Mouse (Mus musculus): ENCODE measurements around the gene Ptpn7. TPM values are rescaled to one million over a fixed set of nuclear protein-coding genes. Genes with fewer than 3 reads are reported as not detected.

Ptpn7 gene
- total RNA-seq (2014; rRNA removed): 0.05 and 0.24 TPM in 2 replicates
- 0.05 and 0.15 TPM in 2 replicates for polyA plus RNA-seq (2015; fragmentation: Nextera tagmentation; extraction: Ambion mirVana)

GRCm38 (mm10) chr1:135132473-135132872, at the start of gene Ptpn7:
Ptpn7 (plus strand) TSS chr1:135132700.
- Histone ChIP-seq H3K4me1 (ENCODE audit: insufficient read depth, low read length) (no peaks in the 10 kb centered on the region), H3K9ac (replicated peaks; ENCODE audit: low read length, poor library complexity, severe bottlenecking) (no peak within 1 kb of the TSS), H3K4me2 (ENCODE audit: low read depth, low read length, poor library complexity, severe bottlenecking) (no peak within 1 kb of the TSS), H3K27me3 (ENCODE audit: insufficient read depth, low read length) (no peaks in the 10 kb centered on the region), H3K36me3 (ENCODE audit: insufficient read depth, low read length) (no peaks in the 10 kb centered on the region), H3K4me3 (ENCODE audit: low read depth, low read length) (no peak within 1 kb of the TSS), H3K9me3 (ENCODE audit: low read length) (no peaks in the 10 kb centered on the region), H3K27ac (ENCODE audit: low read depth, low read length) (no peak within 1 kb of the TSS)
- WGBS: 43% methylated on average over 10 of the region's 10 CpGs
- DNase-seq (ENCODE audit: low spot score) (peak; percentile 52), ATAC-seq (ENCODE audit: low FRiP score) (peak; percentile 62; the same call in 1 of the 2 replicates)
- TF ChIP-seq CTCF (IDR thresholded peaks at IDR 0.05): peak; percentile 75

- H3K4me1 ChIP-seq (ENCODE audit: insufficient read depth, low read length): no peaks in the 10 kb centered on the region
- H3K36me3 ChIP-seq (ENCODE audit: insufficient read depth, low read length): no peaks in the 10 kb centered on the region
- no peak overlapping the region for H3K4me3 ChIP-seq (ENCODE audit: low read depth, low read length)
- WGBS: 47% methylated on average over 9 of the region's 9 CpGs
- no peak overlapping the region for H3K9ac ChIP-seq (replicated peaks; ENCODE audit: low read length, poor library complexity, severe bottlenecking)
- ATAC-seq (ENCODE audit: low FRiP score) (no peak), DNase-seq (ENCODE audit: low spot score) (no peak)
- H3K27me3 ChIP-seq (ENCODE audit: insufficient read depth, low read length): 0 out of 2 replicates have a peak, but pooled peaks cover 11% of the 10 kb centered on the region
- H3K27ac ChIP-seq (ENCODE audit: low read depth, low read length): no peak overlapping the region
- H3K9me3 ChIP-seq (ENCODE audit: low read length): no peaks in the 10 kb centered on the region
- no peak overlapping the region for H3K4me2 ChIP-seq (ENCODE audit: low read depth, low read length, poor library complexity, severe bottlenecking)
- no peak for TF ChIP-seq CTCF (IDR thresholded peaks at IDR 0.05)
These were observed 49.0 kb upstream of the Ptpn7 start for GRCm38 (mm10) chr1:135083465-135083864.

GRCm38 (mm10) chr1:135085296-135085871, 47.1 kb upstream of the Ptpn7 start:
- TF ChIP-seq CTCF (IDR thresholded peaks at IDR 0.05): no peak
- H3K4me3 ChIP-seq (ENCODE audit: low read depth, low read length): no peak overlapping the region

GRCm38 (mm10) chr1:135086015-135086414, 46.5 kb upstream of the Ptpn7 start:
- WGBS: 41% methylated on average over 7 of the region's 7 CpGs
- Histone ChIP-seq H3K4me2 (ENCODE audit: low read depth, low read length, poor library complexity, severe bottlenecking) (no peak overlapping the region), H3K36me3 (ENCODE audit: insufficient read depth, low read length) (no peaks in the 10 kb centered on the region), H3K27me3 (ENCODE audit: insufficient read depth, low read length) (0 out of 2 replicates have a peak, but pooled peaks cover 11% of the 10 kb centered on the region), H3K4me3 (ENCODE audit: low read depth, low read length) (no peak overlapping the region), H3K27ac (ENCODE audit: low read depth, low read length) (no peak overlapping the region), H3K9me3 (ENCODE audit: low read length) (no peaks in the 10 kb centered on the region), H3K9ac (replicated peaks; ENCODE audit: low read length, poor library complexity, severe bottlenecking) (no peak overlapping the region), H3K4me1 (ENCODE audit: insufficient read depth, low read length) (no peaks in the 10 kb centered on the region)
- DNase-seq (ENCODE audit: low spot score) (no peak), ATAC-seq (ENCODE audit: low FRiP score) (no peak)
- TF ChIP-seq CTCF (IDR thresholded peaks at IDR 0.05): no peak

More at GRCm38 (mm10) chr1:135085296-135085871, 47.1 kb upstream of the Ptpn7 start:
- no peak overlapping the region for H3K9ac ChIP-seq (replicated peaks; ENCODE audit: low read length, poor library complexity, severe bottlenecking)
- 0 out of 2 replicates have a peak, but pooled peaks cover 11% of the 10 kb centered on the region for H3K27me3 ChIP-seq (ENCODE audit: insufficient read depth, low read length)
- H3K36me3 ChIP-seq (ENCODE audit: insufficient read depth, low read length): no peaks in the 10 kb centered on the region
- no peak for ATAC-seq (ENCODE audit: low FRiP score)
- WGBS: 16% methylated on average over 26 of the region's 28 CpGs
- H3K27ac ChIP-seq (ENCODE audit: low read depth, low read length): no peak overlapping the region
- peak overlapping the region; percentile 28 for H3K4me2 ChIP-seq (ENCODE audit: low read depth, low read length, poor library complexity, severe bottlenecking)
- H3K9me3 ChIP-seq (ENCODE audit: low read length): no peaks in the 10 kb centered on the region
- H3K4me1 ChIP-seq (ENCODE audit: insufficient read depth, low read length): no peaks in the 10 kb centered on the region
- no peak for DNase-seq (ENCODE audit: low spot score)

GRCm38 (mm10) chr1:135087414-135087813, 45.1 kb upstream of the Ptpn7 start:
- ATAC-seq (ENCODE audit: low FRiP score) (no peak), DNase-seq (ENCODE audit: low spot score) (no peak)
- 0 out of 2 replicates have a peak, but pooled peaks cover 11% of the 10 kb centered on the region for H3K27me3 ChIP-seq (ENCODE audit: insufficient read depth, low read length)
- WGBS: 59% methylated on average over 1 of the region's 1 CpGs
- no peaks in the 10 kb centered on the region for H3K9me3 ChIP-seq (ENCODE audit: low read length)
- no peak overlapping the region for H3K4me2 ChIP-seq (ENCODE audit: low read depth, low read length, poor library complexity, severe bottlenecking)
- TF ChIP-seq CTCF (IDR thresholded peaks at IDR 0.05): no peak
- no peaks in the 10 kb centered on the region for H3K36me3 ChIP-seq (ENCODE audit: insufficient read depth, low read length)
- no peak overlapping the region for H3K9ac ChIP-seq (replicated peaks; ENCODE audit: low read length, poor library complexity, severe bottlenecking)
- no peaks in the 10 kb centered on the region for H3K4me1 ChIP-seq (ENCODE audit: insufficient read depth, low read length)
- no peak overlapping the region for H3K4me3 ChIP-seq (ENCODE audit: low read depth, low read length)
- no peak overlapping the region for H3K27ac ChIP-seq (ENCODE audit: low read depth, low read length)

GRCm38 (mm10) chr1:135089626-135090025, 42.9 kb upstream of the Ptpn7 start:
- no peak for ATAC-seq (ENCODE audit: low FRiP score)
- WGBS: 84% methylated on average over 10 of the region's 10 CpGs
- no peak for TF ChIP-seq CTCF (IDR thresholded peaks at IDR 0.05)

More at GRCm38 (mm10) chr1:135089626-135090025, 42.9 kb upstream of the Ptpn7 start:
- Histone ChIP-seq H3K4me3 (ENCODE audit: low read depth, low read length) (no peak overlapping the region), H3K9ac (replicated peaks; ENCODE audit: low read length, poor library complexity, severe bottlenecking) (no peak overlapping the region), H3K27me3 (ENCODE audit: insufficient read depth, low read length) (0 out of 2 replicates have a peak, but pooled peaks cover 11% of the 10 kb centered on the region), H3K4me2 (ENCODE audit: low read depth, low read length, poor library complexity, severe bottlenecking) (no peak overlapping the region), H3K4me1 (ENCODE audit: insufficient read depth, low read length) (no peaks in the 10 kb centered on the region), H3K27ac (ENCODE audit: low read depth, low read length) (no peak overlapping the region), H3K36me3 (ENCODE audit: insufficient read depth, low read length) (no peaks in the 10 kb centered on the region), H3K9me3 (ENCODE audit: low read length) (no peaks in the 10 kb centered on the region)
- DNase-seq (ENCODE audit: low spot score): no peak
